Mouse (Mus musculus) embryonic fibroblast, embryonic 13.5 days (primary cell): Measurements from ENCODE around the gene Nova2.

Experiments used
- CTCF ChIP-seq: IDR thresholded peaks from 2 replicates; pipeline ENCODE4 v1.5.1; 2011; ENCODE audit warnings: mild to moderate bottlenecking, control low read depth, low read length, moderate library complexity, borderline replicate concordance; ENCODE audit not compliant: insufficient read depth
- POLR2A ChIP-seq: IDR thresholded peaks from 2 replicates; pipeline ENCODE4 v1.6.1; 2011; ENCODE audit warnings: low read depth, mild to moderate bottlenecking, control low read depth, low read length, moderate library complexity

GRCm38 (mm10) chr7:18884745-18885422, 40.8 kb upstream of the Nova2 start:
- TF ChIP-seq POLR2A (no peak), CTCF (no peak)
